Mouse (Mus musculus) cerebellum, adult 2 months (tissue): ENCODE data around the gene 2610318N02Rik.

Experiments used
- CTCF ChIP-seq: fragments of 200-500 bp; IDR thresholded peaks from 2 replicates; pipeline ENCODE4 v1.5.1; 2011; ENCODE audit warnings: low read depth, mild to moderate bottlenecking, control low read depth, low read length, moderate library complexity, borderline replicate concordance; ENCODE audit not compliant: insufficient read depth
- POLR2A ChIP-seq: fragments of 200-500 bp; IDR thresholded peaks from 2 replicates; pipeline ENCODE4 v1.6.1; 2011; ENCODE audit warnings: low read length, control low read depth, borderline replicate concordance; ENCODE audit not compliant: insufficient read depth

GRCm38 (mm10) chr16:17076869-17077268, 48.1 kb downstream of the 2610318N02Rik start:
- TF ChIP-seq CTCF (no peak), POLR2A (no peak)
